Mouse (Mus musculus) heart, adult 2 months (tissue): ENCODE data around the gene Hat1. TPM values are rescaled to one million over a fixed set of nuclear protein-coding genes. Genes with fewer than 3 reads are reported as not detected.

Experiments used
- DNase-seq, 2 experiments: peaks; one replicate each; pipeline ENCODE4 v3.0.0; 2021
- H3K27ac ChIP-seq: fragments of 200-600 bp; 2 replicates; pipeline ENCODE4 v1.8.1; 2022
- H3K27me3 ChIP-seq: fragments of 200-500 bp; 2 replicates; pipeline ENCODE4 v1.6.1; 2012; ENCODE audit warnings: mild to moderate bottlenecking, low read length, inconsistent platforms, mixed read lengths; ENCODE audit not compliant: control insufficient read depth, insufficient read depth
- H3K36me3 ChIP-seq: fragments of 200-500 bp; 2 replicates; pipeline ENCODE4 v1.6.1; 2012; ENCODE audit warnings: low read length, inconsistent platforms; ENCODE audit not compliant: control insufficient read depth, insufficient read depth
- H3K4me1 ChIP-seq: fragments of 200-500 bp; 2 replicates; pipeline ENCODE4 v1.6.1; 2011; ENCODE audit warnings: low read length; ENCODE audit not compliant: control insufficient read depth, insufficient read depth
- H3K4me3 ChIP-seq: fragments of 200-600 bp; 2 replicates; pipeline ENCODE4 v1.8.1; 2022
- H3K79me2 ChIP-seq: fragments of 200-500 bp; replicated peaks from 2 replicates; pipeline ENCODE4 v1.6.1; 2012; ENCODE audit warnings: mild to moderate bottlenecking, inconsistent platforms, low read length, moderate library complexity, mixed read lengths; ENCODE audit not compliant: control insufficient read depth, insufficient read depth
- H3K9ac ChIP-seq: fragments of 200-500 bp; 2 replicates; pipeline ENCODE4 v1.6.1; 2012; ENCODE audit warnings: low read depth, mild to moderate bottlenecking, control low read depth, inconsistent platforms, low read length, mixed read lengths
- CTCF ChIP-seq: fragments of 200-600 bp; IDR thresholded peaks from 2 replicates; pipeline ENCODE4 v1.8.1; 2022; ENCODE audit warnings: antibody characterized with exemption, mild to moderate bottlenecking, moderate library complexity
- EP300 ChIP-seq: fragments of 200-500 bp; IDR thresholded peaks from 2 replicates; pipeline ENCODE4 v1.6.1; 2011; ENCODE audit warnings: low read depth, low read length, control low read depth; ENCODE audit not compliant: insufficient read depth
- POLR2A ChIP-seq: fragments of 200-500 bp; IDR thresholded peaks from 2 replicates; pipeline ENCODE4 v1.6.1; 2011; ENCODE audit warnings: mild to moderate bottlenecking, low read depth, low read length, control low read depth; ENCODE audit not compliant: insufficient read depth
- WGBS: fragments of 180-500 bp; shearing (Covaris S2); methylation state at CpG from one replicate; pipeline ENCODE4 v1.1.7; 2018; 5-methylcytosine and 5-hydroxymethylcytosine counted together
- intact Hi-C: fragments of 180-260 bp; cut with DNase I; formaldehyde crosslinking; loops from one replicate; pipeline ENCODE4 v1.15.1; 2025
- polyA plus RNA-seq: library from polyadenylated mRNA; depleted of rRNA; stranded (reverse); fragments of >200 nt; gene quantifications from 2 replicates; pipeline ENCODE4 v1.2.3, GENCODE M21; 2012
- total RNA-seq, 2 experiments: library from RNA; stranded (reverse); gene quantifications; 2 replicates each; pipeline ENCODE4 v1.2.3; 2021

Hat1 gene
- total and polyA plus RNA-seq, 3 experiments: 7.6 to 28.4 (median 28.1) TPM

- no peaks in the 10 kb centered on the region for H3K36me3 ChIP-seq
- no peak for TF ChIP-seq POLR2A
- no peak for TF ChIP-seq EP300
- TF ChIP-seq CTCF: no peak
- DNase-seq: no peak
- no peak overlapping the region for H3K4me3 ChIP-seq
- 43% methylated on average over 6 of the region's 6 CpGs for WGBS
- intact Hi-C loops: no loop called here
- no peaks in the 10 kb centered on the region for H3K79me2 ChIP-seq
- no peak overlapping the region for H3K27ac ChIP-seq
- no peaks in the 10 kb centered on the region for H3K4me1 ChIP-seq
- H3K9ac ChIP-seq: no peak overlapping the region
- no peaks in the 10 kb centered on the region for H3K27me3 ChIP-seq
These were observed 77.3 kb downstream of the Hat1 start for GRCm38 (mm10) chr2:71466103-71466502.

- TF ChIP-seq EP300: no peak
- no peak for TF ChIP-seq POLR2A
- no peak for TF ChIP-seq CTCF
- intact Hi-C loops: no loop called here
- Histone ChIP-seq H3K79me2 (0 out of 2 replicates have a peak, but pooled peaks cover 2% of the 10 kb centered on the region), H3K27me3 (no peaks in the 10 kb centered on the region), H3K4me1 (no peaks in the 10 kb centered on the region), H3K27ac (no peak overlapping the region), H3K4me3 (no peak overlapping the region), H3K9ac (no peak overlapping the region), H3K36me3 (no peaks in the 10 kb centered on the region)
- 71% methylated on average over 11 of the region's 11 CpGs for WGBS
- DNase-seq: no peak
These were observed 78.2 kb downstream of the Hat1 start for GRCm38 (mm10) chr2:71466861-71467450.

- Histone ChIP-seq H3K36me3 (no peaks in the 10 kb centered on the region), H3K27me3 (no peaks in the 10 kb centered on the region), H3K4me1 (no peaks in the 10 kb centered on the region), H3K27ac (no peak overlapping the region), H3K9ac (no peak overlapping the region), H3K79me2 (0 out of 2 replicates have a peak, but pooled peaks cover 2% of the 10 kb centered on the region), H3K4me3 (no peak overlapping the region)
- TF ChIP-seq EP300 (no peak), CTCF (no peak), POLR2A (no peak)
- no peak for DNase-seq
- intact Hi-C loops: no loop called here
- 89% methylated on average over 6 of the region's 6 CpGs for WGBS
These were observed 82.3 kb downstream of the Hat1 start for GRCm38 (mm10) chr2:71471094-71471493.

- WGBS: 68% methylated on average over 7 of the region's 7 CpGs
- TF ChIP-seq CTCF (no peak), EP300 (no peak), POLR2A (no peak)
- Histone ChIP-seq H3K36me3 (no peaks in the 10 kb centered on the region), H3K4me3 (no peak overlapping the region), H3K27ac (no peak overlapping the region), H3K27me3 (no peaks in the 10 kb centered on the region), H3K79me2 (0 out of 2 replicates have a peak, but pooled peaks cover 2% of the 10 kb centered on the region), H3K9ac (no peak overlapping the region), H3K4me1 (no peaks in the 10 kb centered on the region)
- no peak for DNase-seq
- intact Hi-C loops: no loop called here
These were observed 85.1 kb downstream of the Hat1 start for GRCm38 (mm10) chr2:71473830-71474229.

GRCm38 (mm10) chr2:71474345-71474744 is 85.6 kb downstream of the Hat1 start:
- Histone ChIP-seq H3K4me1 (no peaks in the 10 kb centered on the region), H3K27ac (no peak overlapping the region), H3K27me3 (no peaks in the 10 kb centered on the region), H3K36me3 (no peaks in the 10 kb centered on the region), H3K79me2 (0 out of 2 replicates have a peak, but pooled peaks cover 2% of the 10 kb centered on the region), H3K4me3 (no peak overlapping the region), H3K9ac (no peak overlapping the region)
- TF ChIP-seq EP300 (no peak), POLR2A (no peak), CTCF (no peak)
- DNase-seq: no peak
- intact Hi-C loops: no loop called here
- 45% methylated on average over 7 of the region's 7 CpGs for WGBS

- no peak overlapping the region for H3K4me3 ChIP-seq
- H3K4me1 ChIP-seq: no peaks in the 10 kb centered on the region
- WGBS: 90% methylated on average over 10 of the region's 10 CpGs
- DNase-seq: no peak
- no peak overlapping the region for H3K9ac ChIP-seq
- no peaks in the 10 kb centered on the region for H3K27me3 ChIP-seq
- TF ChIP-seq EP300 (no peak), CTCF (no peak), POLR2A (no peak)
- H3K36me3 ChIP-seq: no peaks in the 10 kb centered on the region
- H3K79me2 ChIP-seq: peaks cover 2% of the 10 kb centered on the region; the same call in 1 of the 2 replicates
- H3K27ac ChIP-seq: no peak overlapping the region
- intact Hi-C loops: no loop called here
These were observed 86.6 kb downstream of the Hat1 start for GRCm38 (mm10) chr2:71475311-71475710.
